Mouse (Mus musculus) stomach, postnatal 0 days (tissue): Measurements from ENCODE around the gene Dnajc16.

ENCODE experiments used
- CTCF ChIP-seq: IDR thresholded peaks from 2 replicates; pipeline ENCODE4 v1.5.1; 2016; ENCODE audit warnings: antibody characterized with exemption, low read depth, mild to moderate bottlenecking, moderate library complexity
- EP300 ChIP-seq: optimal IDR thresholded peaks from 2 replicates; pipeline ENCODE3; 2016; ENCODE audit warnings: antibody characterized with exemption

DNA sequence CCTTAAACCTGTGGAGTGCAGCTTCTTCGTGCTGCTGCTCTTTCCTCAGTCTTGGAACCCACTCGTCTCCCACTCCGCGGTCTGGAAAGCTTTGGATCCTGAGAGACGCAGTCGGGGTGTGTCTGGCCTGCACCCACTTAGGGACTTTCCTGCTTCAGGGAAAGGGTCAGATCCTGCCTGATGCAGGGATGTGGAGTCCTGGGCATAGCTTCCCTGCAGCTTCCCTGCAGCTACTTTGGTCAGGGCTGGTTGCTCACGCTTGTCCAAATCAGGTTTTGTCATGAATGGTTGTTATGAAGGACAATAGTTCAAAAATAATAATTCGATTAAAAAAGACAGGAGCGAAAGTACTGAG, 55.5 kb downstream of the Dnajc16 start:
- TF ChIP-seq EP300 = no peak
- no peak for TF ChIP-seq CTCF
